Mouse (Mus musculus) limb, embryonic 11.5 days (tissue): Measurements from ENCODE around the gene Arhgef2. TPM values are rescaled to one million over a fixed set of nuclear protein-coding genes. Genes with fewer than 3 reads are reported as not detected.

Experiments used
- ATAC-seq: fragments of 200-750 bp; cut with Nextera tagmentation; 2 replicates; pipeline ENCODE4 v1.8.0; 2017; ENCODE audit warnings: low read depth; ENCODE audit not compliant: insufficient number of reproducible peaks, low FRiP score, low TSS enrichment
- DNase-seq: peaks from one replicate; pipeline ENCODE4 v3.0.0-alpha.2; 2015; ENCODE audit warnings: low spot score
- H3K27ac ChIP-seq: fragments of 300-500 bp; sonication (generic); replicated peaks from 2 replicates; pipeline ENCODE4 v1.5.1; 2014; ENCODE audit warnings: low read depth, mild to moderate bottlenecking, low read length
- H3K27me3 ChIP-seq: fragments of 300-500 bp; sonication (generic); 2 replicates; pipeline ENCODE4 v1.6.1; 2014; ENCODE audit warnings: mild to moderate bottlenecking, low read length, mixed read lengths; ENCODE audit not compliant: control insufficient read depth, insufficient read depth
- H3K36me3 ChIP-seq: fragments of 300-500 bp; sonication (generic); 2 replicates; pipeline ENCODE4 v1.6.1; 2014; ENCODE audit warnings: mild to moderate bottlenecking, low read length, moderate library complexity, mixed read lengths; ENCODE audit not compliant: control insufficient read depth, insufficient read depth
- H3K4me1 ChIP-seq: fragments of 300-500 bp; sonication (generic); 2 replicates; pipeline ENCODE4 v1.6.1; 2014; ENCODE audit warnings: low read length, mixed read lengths; ENCODE audit not compliant: control insufficient read depth, insufficient read depth
- H3K4me2 ChIP-seq: fragments of 300-500 bp; sonication (generic); 2 replicates; pipeline ENCODE4 v1.6.1; 2014; ENCODE audit warnings: low read depth, mild to moderate bottlenecking, moderate library complexity; ENCODE audit not compliant: severe bottlenecking
- H3K4me3 ChIP-seq: fragments of 300-500 bp; sonication (generic); 2 replicates; pipeline ENCODE4 v1.5.1; 2014; ENCODE audit warnings: low read depth, low read length
- H3K9ac ChIP-seq: fragments of 300-500 bp; sonication (generic); 2 replicates; pipeline ENCODE4 v1.6.1; 2014; ENCODE audit warnings: mild to moderate bottlenecking, low read length
- H3K9me3 ChIP-seq: fragments of 300-500 bp; sonication (generic); 2 replicates; pipeline ENCODE4 v1.6.1; 2016; ENCODE audit warnings: low read length; ENCODE audit not compliant: control insufficient read depth
- WGBS: fragments of 180-500 bp; shearing (Covaris S2); extraction: QIAGEN DNeasy Blood & Tissue Kit; methylation state at CpG from one replicate; pipeline ENCODE4 v1.1.7; 2014; 5-methylcytosine and 5-hydroxymethylcytosine counted together
- polyA plus RNA-seq: library from polyadenylated mRNA; unstranded; fragments of >200 nt; fragmentation: Nextera tagmentation; extraction: Ambion mirVana; gene quantifications from 2 replicates; pipeline ENCODE4 v1.2.1, GENCODE M21; 2014

Gene Arhgef2
- polyA plus RNA-seq, 1 experiment from 2014 or later: 134 TPM

DNA sequence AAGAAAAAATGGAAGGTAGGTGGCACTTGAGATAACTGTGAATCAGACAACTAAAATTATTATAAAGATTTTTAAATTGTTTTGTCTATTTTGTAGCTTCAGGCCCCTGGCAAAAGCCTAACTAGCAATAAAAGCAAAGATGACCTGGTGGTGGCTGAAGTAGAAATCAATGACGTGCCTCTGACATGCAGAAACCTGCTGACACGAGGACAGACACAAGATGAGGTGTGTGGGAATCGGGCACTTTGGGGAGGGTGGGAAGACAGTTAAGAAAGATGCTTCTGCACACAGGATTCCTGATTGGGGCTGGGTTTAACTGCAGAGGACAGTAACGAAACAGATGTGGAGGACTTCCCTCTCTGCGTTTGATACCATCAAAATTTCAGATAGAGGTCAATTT, 83.3 kb downstream of the Arhgef2 start:
- Histone ChIP-seq H3K9me3 (no peaks in the 10 kb centered on the region), H3K4me1 (peaks cover 5% of the 10 kb centered on the region; the same call in 1 of the 2 replicates), H3K4me2 (no peak overlapping the region), H3K36me3 (peaks cover 31% of the 10 kb centered on the region), H3K4me3 (no peak overlapping the region), H3K27me3 (no peaks in the 10 kb centered on the region), H3K27ac (no peak overlapping the region), H3K9ac (no peak overlapping the region)
- ATAC-seq (no peak), DNase-seq (no peak)
- 91% methylated on average over 5 of the region's 5 CpGs for WGBS

DNA sequence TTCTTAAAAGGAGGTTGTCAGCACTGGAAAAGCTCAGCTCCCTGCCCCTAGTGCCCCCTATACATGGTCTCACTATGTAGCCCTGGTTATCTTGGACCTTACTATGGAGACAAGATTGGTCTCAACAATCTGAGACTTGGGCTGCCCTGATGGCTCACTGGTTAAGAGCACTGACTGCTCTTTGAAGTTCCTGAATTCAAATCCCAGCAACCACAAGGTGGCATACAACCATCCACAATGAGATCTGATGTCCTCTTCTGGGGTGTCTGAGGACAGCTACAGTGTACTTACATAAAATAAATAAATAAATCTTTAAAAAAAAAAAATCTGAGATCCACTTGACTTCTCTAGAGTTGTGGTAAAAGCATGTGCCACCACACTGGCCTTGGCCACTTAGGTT, 89.8 kb downstream of the Arhgef2 start:
- no peak for DNase-seq
- no peak overlapping the region for H3K4me3 ChIP-seq
- no peak overlapping the region for H3K9ac ChIP-seq
- H3K27ac ChIP-seq: no peak overlapping the region
- no peak for ATAC-seq
- no peaks in the 10 kb centered on the region for H3K4me1 ChIP-seq
- H3K27me3 ChIP-seq: no peaks in the 10 kb centered on the region
- H3K4me2 ChIP-seq: no peak overlapping the region
- H3K36me3 ChIP-seq: peaks cover 62% of the 10 kb centered on the region
- H3K9me3 ChIP-seq: no peaks in the 10 kb centered on the region

Other genes starting within 250 kb of the Arhgef2 start
- 1.1 and 1.8 TPM in 2 replicates for gene Paqr6, start 241.4 kb upstream of the Arhgef2 start, polyA plus RNA-seq
- not detected in 2 replicates for gene Bglap3, start 233.2 kb upstream of the Arhgef2 start, polyA plus RNA-seq
- not detected in 2 replicates for gene Bglap2, start 227.3 kb upstream of the Arhgef2 start, polyA plus RNA-seq
- gene Bglap, start 221.5 kb upstream of the Arhgef2 start, polyA plus RNA-seq: not detected in 2 replicates
- gene Pmf1, start 195.6 kb upstream of the Arhgef2 start, polyA plus RNA-seq: 174 and 185 TPM in 2 replicates
- 17.7 and 18.9 TPM in 2 replicates for gene Slc25a44, start 180.8 kb upstream of the Arhgef2 start, polyA plus RNA-seq
- 5.4 and 5.7 TPM in 2 replicates for gene Sema4a, start 144.8 kb upstream of the Arhgef2 start, polyA plus RNA-seq
- gene Lmna, start 96.0 kb upstream of the Arhgef2 start, polyA plus RNA-seq: 20.3 and 20.4 TPM in 2 replicates
- 42.6 and 43.5 TPM in 2 replicates for gene Mex3a, start 73.6 kb upstream of the Arhgef2 start, polyA plus RNA-seq
- gene Rab25, start 57.7 kb upstream of the Arhgef2 start, polyA plus RNA-seq: 2.4 and 3.1 TPM in 2 replicates
- 78.9 and 89.3 TPM in 2 replicates for gene Lamtor2, start 52.9 kb upstream of the Arhgef2 start, polyA plus RNA-seq
- gene Ubqln4, start 52.2 kb upstream of the Arhgef2 start, polyA plus RNA-seq: 80.1 and 85.3 TPM in 2 replicates
- gene Ssr2, start 30.1 kb upstream of the Arhgef2 start, polyA plus RNA-seq: 220 and 233 TPM in 2 replicates
- not detected in 2 replicates for gene Rxfp4, start 47.2 kb downstream of the Arhgef2 start, polyA plus RNA-seq
- 110 and 122 TPM in 2 replicates for gene Khdc4, start 79.8 kb downstream of the Arhgef2 start, polyA plus RNA-seq
- gene Rit1, start 110.9 kb downstream of the Arhgef2 start, polyA plus RNA-seq: 28.8 and 36.0 TPM in 2 replicates
- gene Syt11, start 169.2 kb downstream of the Arhgef2 start, polyA plus RNA-seq: 28.7 and 31.0 TPM in 2 replicates
- 16.6 and 17.9 TPM in 2 replicates for gene Gon4l, start 229.3 kb downstream of the Arhgef2 start, polyA plus RNA-seq